Mouse (Mus musculus) kidney, adult 2 months (tissue): ENCODE measurements around the gene Epyc. TPM values are rescaled to one million over a fixed set of nuclear protein-coding genes. Genes with fewer than 3 reads are reported as not detected.

Experiments used
- polyA plus RNA-seq: library from polyadenylated mRNA; depleted of rRNA; stranded (reverse); fragments of >200 nt; gene quantifications from 2 replicates; pipeline ENCODE4 v1.2.3, GENCODE M21; 2012; rRNA removed

Gene Epyc
- polyA plus RNA-seq, 1 experiment = 0.22 TPM

Other genes with a start within 250 kb of the Epyc start
- 97.6 and 106 TPM in 2 replicates for gene Dcn, start 164.5 kb upstream of the Epyc start, polyA plus RNA-seq
- gene Lum, start 78.9 kb upstream of the Epyc start, polyA plus RNA-seq = 6.4 and 7.9 TPM in 2 replicates
- gene Kera, start 37.2 kb upstream of the Epyc start, polyA plus RNA-seq = not detected in 2 replicates
- gene Ccer1, start 49.0 kb downstream of the Epyc start, polyA plus RNA-seq = 0.03 and 0.04 TPM in 2 replicates
- not detected in 2 replicates for gene C030005K15Rik, start 82.7 kb downstream of the Epyc start, polyA plus RNA-seq